Mouse (Mus musculus): Measurements from ENCODE around the gene Ndrg3. TPM values are rescaled to one million over a fixed set of nuclear protein-coding genes. Genes with fewer than 3 reads are reported as not detected.

The Ndrg3 gene
- polyA plus RNA-seq (2014; fragmentation: Nextera tagmentation; extraction: Ambion mirVana), result 40.3 and 40.7 TPM in 2 replicates

DNA sequence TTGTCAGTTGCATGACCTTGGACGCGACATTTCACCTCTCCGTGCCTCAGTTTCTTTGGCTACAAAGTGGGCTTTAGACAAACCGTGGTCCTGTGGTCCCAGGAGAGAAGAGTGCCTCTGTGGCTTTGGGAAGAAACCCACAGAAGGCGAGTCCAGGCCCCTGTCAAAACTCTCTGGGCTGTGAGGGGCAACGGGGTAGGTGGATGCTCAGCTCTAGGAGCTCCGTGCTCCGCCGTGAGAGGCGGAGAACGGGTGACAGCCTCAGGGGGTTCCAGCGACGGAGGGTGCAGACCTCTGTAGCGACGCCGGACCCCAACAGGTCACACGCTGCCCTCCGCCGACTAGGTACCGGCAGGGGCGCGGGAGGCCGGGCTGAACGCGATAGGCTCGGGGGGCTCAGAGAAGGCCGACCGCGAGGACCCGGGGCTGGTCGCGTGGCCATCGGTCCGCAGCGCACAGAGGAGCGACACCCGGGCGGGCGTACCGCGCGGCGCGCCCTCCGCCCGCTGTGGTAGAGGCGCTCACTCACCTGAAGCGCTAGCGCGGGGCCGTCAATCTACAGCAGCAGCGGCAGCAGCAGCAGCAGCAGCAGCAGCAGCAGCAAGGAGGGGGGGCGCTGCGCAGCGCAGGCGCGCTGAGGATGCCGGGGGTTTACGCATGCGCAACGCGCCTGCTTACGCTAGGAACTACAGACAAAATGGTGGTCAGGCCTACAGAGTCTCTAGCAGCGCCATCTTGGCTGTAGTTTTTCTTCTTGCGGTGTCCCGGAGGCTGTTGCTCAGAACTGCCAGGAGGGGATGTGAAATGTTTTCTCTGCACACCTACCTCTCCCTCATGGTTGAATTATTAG is at the start of gene Ndrg3:
TSS of gene Ndrg3 (minus strand) at position 587 of the 850 bp plus-strand sequence.
- under 1% methylated on average over 66 of the region's 66 CpGs for WGBS
- peaks cover 5% of the 10 kb centered on the region; the same call in 1 of the 2 replicates for H3K36me3 ChIP-seq (ENCODE audit: control insufficient read depth, insufficient read depth, low read length)
- H3K27ac ChIP-seq (replicated peaks; ENCODE audit: low read depth, low read length), result no peak within 1 kb of the TSS
- ATAC-seq (ENCODE audit: insufficient number of reproducible peaks, low FRiP score, low TSS enrichment, low read depth), result peak; percentile 93
- H3K4me3 ChIP-seq (ENCODE audit: low read depth, low read length), result peak within 1 kb of the TSS; percentile 91
- DNase-seq (ENCODE audit: low spot score), result peak; percentile 95
- peak within 1 kb of the TSS; percentile 92 for H3K4me2 ChIP-seq (ENCODE audit: low read depth, severe bottlenecking)
- H3K27me3 ChIP-seq (ENCODE audit: control insufficient read depth, insufficient read depth, low read length), result no peaks in the 10 kb centered on the region
- peak within 1 kb of the TSS; percentile 76 for H3K9ac ChIP-seq (ENCODE audit: low read length)
- no peaks in the 10 kb centered on the region for H3K9me3 ChIP-seq (ENCODE audit: control insufficient read depth, low read length)
- H3K4me1 ChIP-seq (ENCODE audit: control insufficient read depth, insufficient read depth, low read length), result peaks cover 6% of the 10 kb centered on the region; the same call in 1 of the 2 replicates

DNA sequence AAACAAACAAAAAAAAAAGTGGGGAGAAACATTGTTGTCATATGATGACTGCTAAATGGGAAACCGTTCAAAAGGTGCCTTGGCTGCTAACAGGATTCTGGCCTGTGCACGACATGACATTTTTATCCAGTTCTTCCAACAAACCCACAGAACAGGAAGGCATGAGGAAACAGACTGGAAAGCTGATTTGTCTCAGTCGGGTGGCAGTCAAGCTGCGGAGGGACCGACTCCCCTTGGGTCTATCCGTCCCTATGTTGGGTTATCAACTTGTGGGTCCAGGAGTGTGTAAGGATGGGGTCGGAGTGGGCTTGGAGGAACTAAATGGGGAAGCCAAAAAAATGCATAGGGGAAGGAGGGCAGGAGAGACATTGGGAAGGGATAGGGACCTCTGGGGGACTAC is 49.6 kb upstream of the Ndrg3 start:
- H3K4me1 ChIP-seq (ENCODE audit: control insufficient read depth, insufficient read depth, low read length), result no peaks in the 10 kb centered on the region
- H3K36me3 ChIP-seq (ENCODE audit: control insufficient read depth, insufficient read depth, low read length), result peaks cover 33% of the 10 kb centered on the region
- WGBS, result 92% methylated on average over 7 of the region's 7 CpGs

DNA sequence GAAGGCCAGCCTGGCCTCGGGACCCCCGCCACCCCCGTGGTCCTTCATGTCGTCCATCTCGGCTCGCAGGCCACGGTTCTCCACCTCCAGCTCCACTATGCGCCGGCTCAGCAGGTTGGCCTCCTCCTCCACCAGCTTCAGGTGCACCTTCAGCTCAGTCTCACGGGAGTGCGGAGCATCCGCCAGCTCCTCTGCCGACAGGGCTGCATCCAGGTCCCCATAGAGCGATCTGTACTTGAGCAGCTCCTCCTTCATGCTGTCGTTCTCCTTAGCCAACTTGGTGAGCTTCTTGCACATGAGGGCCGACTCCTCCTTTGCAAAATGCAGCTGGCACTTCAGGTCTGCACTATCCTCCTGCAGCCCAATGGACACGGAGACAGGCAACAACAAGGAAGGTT is 48.8 kb upstream of the Ndrg3 start:
- WGBS, result 86% methylated on average over 17 of the region's 17 CpGs
- Histone ChIP-seq H3K27me3 (ENCODE audit: control insufficient read depth, insufficient read depth, low read length) (no peaks in the 10 kb centered on the region), H3K4me2 (ENCODE audit: low read depth, severe bottlenecking) (no peak overlapping the region), H3K9me3 (ENCODE audit: control insufficient read depth, low read length) (no peaks in the 10 kb centered on the region), H3K9ac (ENCODE audit: low read length) (no peak overlapping the region), H3K27ac (replicated peaks; ENCODE audit: low read depth, low read length) (no peak overlapping the region), H3K36me3 (ENCODE audit: control insufficient read depth, insufficient read depth, low read length) (peaks cover 25% of the 10 kb centered on the region), H3K4me3 (ENCODE audit: low read depth, low read length) (no peak overlapping the region), H3K4me1 (ENCODE audit: control insufficient read depth, insufficient read depth, low read length) (no peaks in the 10 kb centered on the region)
- DNase-seq (ENCODE audit: low spot score) (no peak), ATAC-seq (ENCODE audit: insufficient number of reproducible peaks, low FRiP score, low TSS enrichment, low read depth) (no peak)

More for the DNA sequence above, 49.6 kb upstream of the Ndrg3 start:
- Histone ChIP-seq H3K4me2 (ENCODE audit: low read depth, severe bottlenecking) (no peak overlapping the region), H3K9me3 (ENCODE audit: control insufficient read depth, low read length) (no peaks in the 10 kb centered on the region), H3K9ac (ENCODE audit: low read length) (no peak overlapping the region), H3K27ac (replicated peaks; ENCODE audit: low read depth, low read length) (no peak overlapping the region), H3K27me3 (ENCODE audit: control insufficient read depth, insufficient read depth, low read length) (no peaks in the 10 kb centered on the region), H3K4me3 (ENCODE audit: low read depth, low read length) (no peak overlapping the region)
- DNase-seq (ENCODE audit: low spot score) (no peak), ATAC-seq (ENCODE audit: insufficient number of reproducible peaks, low FRiP score, low TSS enrichment, low read depth) (no peak)

DNA sequence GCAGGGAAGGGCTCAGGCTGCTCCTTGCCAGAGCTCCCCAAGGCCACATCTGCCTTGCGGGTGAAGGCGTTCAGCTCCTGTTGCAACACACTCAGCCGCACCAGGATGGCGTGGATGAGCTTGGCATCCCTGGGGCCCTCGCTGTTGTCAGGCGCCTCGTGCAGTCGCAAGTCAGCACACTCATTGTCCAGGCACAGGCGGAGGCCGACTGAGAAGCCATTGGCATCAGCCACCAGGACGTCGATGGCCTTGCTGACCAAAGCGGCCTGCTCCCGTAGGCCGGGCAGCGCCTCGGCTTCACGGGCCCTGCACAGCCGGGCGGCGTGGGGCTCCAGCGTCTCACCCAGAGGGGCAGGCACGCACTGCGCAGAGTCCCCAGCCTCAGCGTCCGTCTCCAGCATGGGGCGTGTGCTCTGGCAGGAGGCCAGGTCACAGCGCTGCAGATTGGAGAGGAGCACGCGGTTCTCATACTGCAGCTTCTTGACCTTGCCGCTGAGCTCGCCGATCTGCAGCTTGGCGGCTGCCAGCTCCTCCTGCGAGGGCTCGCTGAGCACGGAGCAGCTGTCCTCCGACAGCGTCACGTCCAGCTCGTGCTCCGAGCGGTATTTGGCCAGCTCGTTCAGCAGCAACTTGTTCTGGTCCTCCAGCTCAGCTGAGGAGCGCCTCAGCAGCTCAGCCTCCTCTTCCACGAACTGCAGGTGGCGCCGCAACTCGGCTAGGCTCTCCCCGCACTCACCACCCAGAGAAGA is 48.2 kb upstream of the Ndrg3 start:
- no peak overlapping the region for H3K9ac ChIP-seq (ENCODE audit: low read length)
- peaks cover 25% of the 10 kb centered on the region for H3K36me3 ChIP-seq (ENCODE audit: control insufficient read depth, insufficient read depth, low read length)
- H3K4me3 ChIP-seq (ENCODE audit: low read depth, low read length), result no peak overlapping the region
- ATAC-seq (ENCODE audit: insufficient number of reproducible peaks, low FRiP score, low TSS enrichment, low read depth) (no peak; the same call in 1 of the 2 replicates), DNase-seq (ENCODE audit: low spot score) (no peak)
- H3K27ac ChIP-seq (replicated peaks; ENCODE audit: low read depth, low read length), result no peak overlapping the region
- H3K27me3 ChIP-seq (ENCODE audit: control insufficient read depth, insufficient read depth, low read length), result no peaks in the 10 kb centered on the region
- H3K4me1 ChIP-seq (ENCODE audit: control insufficient read depth, insufficient read depth, low read length), result no peaks in the 10 kb centered on the region
- 93% methylated on average over 50 of the region's 50 CpGs for whole genome bisulfite sequencing
- H3K9me3 ChIP-seq (ENCODE audit: control insufficient read depth, low read length), result no peaks in the 10 kb centered on the region
- H3K4me2 ChIP-seq (ENCODE audit: low read depth, severe bottlenecking), result no peak overlapping the region

DNA sequence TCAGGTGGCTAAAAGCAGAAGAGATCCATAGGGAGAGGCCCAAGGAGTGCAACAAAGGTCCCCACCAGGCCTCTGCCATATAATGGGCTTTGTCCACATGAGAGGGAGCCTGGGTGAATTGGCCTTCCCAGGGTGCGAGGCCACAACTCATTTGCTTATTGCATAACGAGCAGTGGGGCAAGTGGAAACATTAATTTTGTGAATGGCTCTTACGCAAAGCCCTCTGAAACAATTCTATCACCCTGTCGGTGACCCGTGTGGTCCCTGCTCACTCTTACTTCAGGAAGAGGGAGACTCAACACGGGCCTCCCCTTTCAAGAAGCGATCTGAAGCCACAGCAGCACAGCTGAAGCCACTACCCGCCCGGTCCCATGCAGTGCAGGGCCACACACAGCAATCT is 45.4 kb upstream of the Ndrg3 start:
- Histone ChIP-seq H3K4me2 (ENCODE audit: low read depth, severe bottlenecking) (no peak overlapping the region), H3K27ac (replicated peaks; ENCODE audit: low read depth, low read length) (no peak overlapping the region), H3K36me3 (ENCODE audit: control insufficient read depth, insufficient read depth, low read length) (peaks cover 21% of the 10 kb centered on the region), H3K9ac (ENCODE audit: low read length) (no peak overlapping the region), H3K9me3 (ENCODE audit: control insufficient read depth, low read length) (no peaks in the 10 kb centered on the region), H3K4me3 (ENCODE audit: low read depth, low read length) (no peak overlapping the region), H3K4me1 (ENCODE audit: control insufficient read depth, insufficient read depth, low read length) (no peaks in the 10 kb centered on the region), H3K27me3 (ENCODE audit: control insufficient read depth, insufficient read depth, low read length) (no peaks in the 10 kb centered on the region)
- DNase-seq (ENCODE audit: low spot score), result no peak
- no peak for ATAC-seq (ENCODE audit: insufficient number of reproducible peaks, low FRiP score, low TSS enrichment, low read depth)
- WGBS, result 85% methylated on average over 9 of the region's 9 CpGs

DNA sequence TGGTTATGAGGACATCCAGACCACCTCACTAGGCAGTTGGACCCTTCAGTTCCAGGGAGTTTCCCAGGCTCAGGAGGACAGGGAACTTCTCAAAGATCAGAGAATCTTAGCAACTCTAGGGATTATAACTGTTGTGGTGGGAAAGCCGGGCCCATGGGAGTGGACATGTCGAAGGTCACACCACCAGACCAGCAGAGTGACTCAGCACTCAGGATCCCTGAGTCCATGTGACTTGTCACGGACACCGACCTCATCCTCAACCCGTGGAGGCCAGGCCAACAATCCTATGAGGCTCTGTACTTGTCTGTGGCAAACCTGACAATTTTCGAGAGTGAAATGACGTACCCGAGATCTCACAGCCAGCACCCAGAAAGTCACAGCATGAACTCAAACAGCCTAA is 44.5 kb upstream of the Ndrg3 start:
- ATAC-seq (ENCODE audit: insufficient number of reproducible peaks, low FRiP score, low TSS enrichment, low read depth), result no peak
- H3K9me3 ChIP-seq (ENCODE audit: control insufficient read depth, low read length), result no peaks in the 10 kb centered on the region
- H3K27ac ChIP-seq (replicated peaks; ENCODE audit: low read depth, low read length), result no peak overlapping the region
- no peaks in the 10 kb centered on the region for H3K4me1 ChIP-seq (ENCODE audit: control insufficient read depth, insufficient read depth, low read length)
- H3K36me3 ChIP-seq (ENCODE audit: control insufficient read depth, insufficient read depth, low read length), result peaks cover 19% of the 10 kb centered on the region
- no peak for DNase-seq (ENCODE audit: low spot score)
- no peaks in the 10 kb centered on the region for H3K27me3 ChIP-seq (ENCODE audit: control insufficient read depth, insufficient read depth, low read length)
- WGBS, result 96% methylated on average over 8 of the region's 8 CpGs
- H3K9ac ChIP-seq (ENCODE audit: low read length), result no peak overlapping the region
- H3K4me3 ChIP-seq (ENCODE audit: low read depth, low read length), result no peak overlapping the region
- no peak overlapping the region for H3K4me2 ChIP-seq (ENCODE audit: low read depth, severe bottlenecking)

DNA sequence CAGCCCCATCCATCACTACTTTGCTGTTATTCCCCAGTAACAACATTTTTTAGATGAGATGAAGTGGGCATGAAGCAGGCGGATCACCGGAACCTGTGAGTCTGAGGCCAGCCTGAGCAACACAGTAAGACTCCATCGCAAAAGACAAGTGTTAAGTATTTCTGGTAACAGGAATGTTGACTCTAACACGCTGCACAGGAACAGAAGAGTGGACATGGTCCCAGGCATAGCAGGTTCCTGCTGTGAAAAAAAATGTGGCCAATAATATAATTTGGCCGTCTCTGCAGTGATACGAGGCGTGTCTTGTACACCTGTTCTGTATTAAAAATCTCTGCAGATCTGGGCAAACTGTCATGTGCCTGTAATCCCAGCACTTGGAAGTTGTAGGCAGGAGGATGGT is 43.5 kb upstream of the Ndrg3 start:
- no peak overlapping the region for H3K4me2 ChIP-seq (ENCODE audit: low read depth, severe bottlenecking)
- no peaks in the 10 kb centered on the region for H3K4me1 ChIP-seq (ENCODE audit: control insufficient read depth, insufficient read depth, low read length)
- DNase-seq (ENCODE audit: low spot score), result no peak
- no peak overlapping the region for H3K4me3 ChIP-seq (ENCODE audit: low read depth, low read length)
- WGBS, result 91% methylated on average over 7 of the region's 7 CpGs
- H3K27me3 ChIP-seq (ENCODE audit: control insufficient read depth, insufficient read depth, low read length), result no peaks in the 10 kb centered on the region
- no peaks in the 10 kb centered on the region for H3K9me3 ChIP-seq (ENCODE audit: control insufficient read depth, low read length)
- H3K9ac ChIP-seq (ENCODE audit: low read length), result no peak overlapping the region
- no peak overlapping the region for H3K27ac ChIP-seq (replicated peaks; ENCODE audit: low read depth, low read length)
- no peak for ATAC-seq (ENCODE audit: insufficient number of reproducible peaks, low FRiP score, low TSS enrichment, low read depth)
- H3K36me3 ChIP-seq (ENCODE audit: control insufficient read depth, insufficient read depth, low read length), result peaks cover 19% of the 10 kb centered on the region; the same call in 1 of the 2 replicates

DNA sequence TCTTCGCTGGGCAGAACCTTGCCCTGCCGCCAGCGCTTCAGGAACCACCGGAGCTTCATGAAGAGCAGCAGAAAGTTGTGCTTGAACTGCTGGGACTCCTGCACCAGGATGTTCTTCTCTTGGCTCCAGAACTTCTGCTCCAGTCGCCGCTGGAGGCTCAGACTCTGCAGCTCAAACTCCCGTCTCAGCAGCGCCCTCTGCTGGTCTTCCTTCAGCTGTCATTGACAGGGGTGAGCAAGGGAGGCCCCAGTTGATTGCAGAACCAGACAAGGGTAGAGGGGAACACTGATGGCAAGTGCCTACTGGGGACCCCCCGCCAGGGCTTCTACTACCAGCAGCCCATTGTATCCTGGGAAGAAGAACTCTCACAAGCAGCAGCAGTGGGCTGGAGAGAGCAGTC is 38.9 kb upstream of the Ndrg3 start:
- DNase-seq (ENCODE audit: low spot score), result peak; percentile 92
- H3K4me3 ChIP-seq (ENCODE audit: low read depth, low read length), result no peak overlapping the region
- H3K36me3 ChIP-seq (ENCODE audit: control insufficient read depth, insufficient read depth, low read length), result peaks cover 46% of the 10 kb centered on the region
- no peak overlapping the region for H3K9ac ChIP-seq (ENCODE audit: low read length)
- H3K4me1 ChIP-seq (ENCODE audit: control insufficient read depth, insufficient read depth, low read length), result no peaks in the 10 kb centered on the region
- no peaks in the 10 kb centered on the region for H3K9me3 ChIP-seq (ENCODE audit: control insufficient read depth, low read length)
- 47% methylated on average over 9 of the region's 9 CpGs for WGBS
- no peak for ATAC-seq (ENCODE audit: insufficient number of reproducible peaks, low FRiP score, low TSS enrichment, low read depth)
- H3K27ac ChIP-seq (replicated peaks; ENCODE audit: low read depth, low read length), result no peak overlapping the region
- H3K4me2 ChIP-seq (ENCODE audit: low read depth, severe bottlenecking), result no peak overlapping the region
- H3K27me3 ChIP-seq (ENCODE audit: control insufficient read depth, insufficient read depth, low read length), result no peaks in the 10 kb centered on the region
